Mouse (Mus musculus): ENCODE data around the gene Agbl2. TPM values are rescaled to one million over a fixed set of nuclear protein-coding genes. Genes with fewer than 3 reads are reported as not detected.
A peak's percentile ranks its signal among the peaks of the same experiment; 100 is the strongest.

Gene Agbl2
- 1.4 and 4.8 TPM in 2 replicates for total RNA-seq (2014; rRNA removed; ENCODE audit: low replicate concordance)
- polyA plus RNA-seq (2015; fragmentation: Nextera tagmentation; extraction: Ambion mirVana) = 0.70 and 0.98 TPM in 2 replicates

DNA sequence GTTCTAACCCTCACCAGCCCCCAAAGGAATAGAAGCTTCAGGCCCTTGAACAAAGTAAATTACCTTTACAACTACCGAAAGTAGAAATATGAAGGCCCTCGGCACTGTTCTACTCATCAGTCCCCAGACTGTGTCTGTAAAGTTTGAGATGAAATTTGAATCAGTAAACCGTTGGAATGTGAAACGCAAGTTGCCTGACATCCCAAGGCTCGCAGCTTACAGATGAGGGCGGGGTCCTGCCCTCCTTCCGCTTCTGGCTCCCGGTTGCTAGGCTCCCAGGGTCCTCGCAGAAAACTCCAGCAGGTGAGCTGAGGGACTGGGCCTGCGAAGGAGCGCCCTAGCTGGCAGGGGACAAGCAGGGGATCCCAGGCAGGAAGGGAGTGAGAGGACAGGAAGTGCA is at the start of gene Agbl2:
TSS of gene Agbl2 (plus strand) at position 270 of the 400 bp plus-strand sequence.
- H3K9ac ChIP-seq (replicated peaks; ENCODE audit: low read depth, low read length) = peak within 1 kb of the TSS; percentile 37
- 7% methylated on average over 11 of the region's 11 CpGs for WGBS
- peak within 1 kb of the TSS; percentile 82 for H3K4me2 ChIP-seq (ENCODE audit: low read depth, low read length)
- H3K27me3 ChIP-seq (ENCODE audit: control insufficient read depth, insufficient read depth, low read length) = no peaks in the 10 kb centered on the region
- H3K9me3 ChIP-seq (replicated peaks; ENCODE audit: control insufficient read depth, low read length) = no peaks in the 10 kb centered on the region
- no peak for TF ChIP-seq EP300 (IDR thresholded peaks at IDR 0.05; ENCODE audit: low read depth)
- no peak for TF ChIP-seq CTCF (IDR thresholded peaks at IDR 0.05; ENCODE audit: low read depth)
- peaks cover 36% of the 10 kb centered on the region for H3K36me3 ChIP-seq (replicated peaks; ENCODE audit: control insufficient read depth, insufficient read depth, low read length)
- DNase-seq (ENCODE audit: low spot score) (peak; percentile 17), ATAC-seq (ENCODE audit: insufficient read depth, low read depth) (peak; percentile 52)
- H3K27ac ChIP-seq (ENCODE audit: low read depth) = no peak within 1 kb of the TSS
- peak within 1 kb of the TSS; percentile 54 for H3K4me3 ChIP-seq (ENCODE audit: low read depth, low read length)
- H3K4me1 ChIP-seq (ENCODE audit: control insufficient read depth, insufficient read depth) = no peaks in the 10 kb centered on the region

DNA sequence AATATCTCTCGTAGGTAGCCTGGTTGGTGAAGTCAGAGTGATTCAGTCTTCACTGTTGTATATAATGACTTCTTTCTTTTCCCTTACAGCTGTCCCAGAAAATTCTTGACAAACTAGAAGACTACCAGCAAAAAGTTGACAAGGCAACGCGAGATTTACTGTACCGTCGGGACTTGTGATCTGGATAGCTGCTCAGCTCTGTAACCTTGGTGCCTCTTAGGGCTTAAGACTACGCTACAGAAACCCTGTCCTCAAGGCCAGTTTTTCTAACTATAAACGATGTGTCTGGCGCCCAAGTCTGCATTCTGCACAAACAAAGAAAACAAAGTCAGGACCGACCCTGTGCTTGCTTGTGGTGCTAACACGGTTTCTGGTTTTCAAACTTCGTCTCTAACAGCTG is 47.2 kb upstream of the Agbl2 start:
- WGBS = 91% methylated on average over 11 of the region's 11 CpGs
- TF ChIP-seq CTCF (IDR thresholded peaks at IDR 0.05; ENCODE audit: low read depth) (no peak), EP300 (IDR thresholded peaks at IDR 0.05; ENCODE audit: low read depth) (no peak)
- no peak overlapping the region for H3K4me2 ChIP-seq (ENCODE audit: low read depth, low read length)
- no peaks in the 10 kb centered on the region for H3K4me1 ChIP-seq (ENCODE audit: control insufficient read depth, insufficient read depth)
- no peak overlapping the region for H3K4me3 ChIP-seq (ENCODE audit: low read depth, low read length)
- H3K27me3 ChIP-seq (ENCODE audit: control insufficient read depth, insufficient read depth, low read length) = no peaks in the 10 kb centered on the region
- ATAC-seq (ENCODE audit: insufficient read depth, low read depth) = no peak
- DNase-seq (ENCODE audit: low spot score) = no peak
- H3K9ac ChIP-seq (replicated peaks; ENCODE audit: low read depth, low read length) = no peak overlapping the region
- H3K9me3 ChIP-seq (replicated peaks; ENCODE audit: control insufficient read depth, low read length) = no peaks in the 10 kb centered on the region
- peaks cover 63% of the 10 kb centered on the region for H3K36me3 ChIP-seq (replicated peaks; ENCODE audit: control insufficient read depth, insufficient read depth, low read length)
- no peak overlapping the region for H3K27ac ChIP-seq (ENCODE audit: low read depth)

DNA sequence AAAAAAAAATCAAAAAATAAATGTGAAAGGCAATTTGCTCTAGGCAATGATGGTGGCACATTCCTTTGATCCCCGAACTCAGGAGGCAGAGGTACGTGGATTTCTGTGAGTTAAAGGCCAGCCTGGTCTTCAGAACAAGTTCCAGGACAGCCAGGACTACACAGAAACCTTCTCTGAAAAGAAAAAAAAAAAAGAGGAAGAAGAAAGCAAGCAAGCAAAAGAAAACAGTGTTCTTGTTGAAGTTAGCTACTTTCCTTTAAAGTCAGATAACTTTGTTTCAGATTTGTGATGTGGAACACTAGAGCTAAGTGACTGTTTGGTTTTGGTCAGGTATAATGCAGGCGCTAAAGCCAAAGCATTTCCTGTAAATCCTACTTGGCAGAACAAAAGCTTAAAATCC is 43.7 kb upstream of the Agbl2 start:
- no peaks in the 10 kb centered on the region for H3K9me3 ChIP-seq (replicated peaks; ENCODE audit: control insufficient read depth, low read length)
- no peak overlapping the region for H3K9ac ChIP-seq (replicated peaks; ENCODE audit: low read depth, low read length)
- WGBS = 87% methylated on average over 3 of the region's 3 CpGs
- no peak overlapping the region for H3K4me2 ChIP-seq (ENCODE audit: low read depth, low read length)
- DNase-seq (ENCODE audit: low spot score) = no peak
- TF ChIP-seq EP300 (IDR thresholded peaks at IDR 0.05; ENCODE audit: low read depth) (no peak), CTCF (IDR thresholded peaks at IDR 0.05; ENCODE audit: low read depth) (no peak)
- no peak overlapping the region for H3K4me3 ChIP-seq (ENCODE audit: low read depth, low read length)
- no peaks in the 10 kb centered on the region for H3K4me1 ChIP-seq (ENCODE audit: control insufficient read depth, insufficient read depth)
- no peak overlapping the region for H3K27ac ChIP-seq (ENCODE audit: low read depth)
- no peak for ATAC-seq (ENCODE audit: insufficient read depth, low read depth)
- H3K27me3 ChIP-seq (ENCODE audit: control insufficient read depth, insufficient read depth, low read length) = no peaks in the 10 kb centered on the region
- H3K36me3 ChIP-seq (replicated peaks; ENCODE audit: control insufficient read depth, insufficient read depth, low read length) = peaks cover 28% of the 10 kb centered on the region

DNA sequence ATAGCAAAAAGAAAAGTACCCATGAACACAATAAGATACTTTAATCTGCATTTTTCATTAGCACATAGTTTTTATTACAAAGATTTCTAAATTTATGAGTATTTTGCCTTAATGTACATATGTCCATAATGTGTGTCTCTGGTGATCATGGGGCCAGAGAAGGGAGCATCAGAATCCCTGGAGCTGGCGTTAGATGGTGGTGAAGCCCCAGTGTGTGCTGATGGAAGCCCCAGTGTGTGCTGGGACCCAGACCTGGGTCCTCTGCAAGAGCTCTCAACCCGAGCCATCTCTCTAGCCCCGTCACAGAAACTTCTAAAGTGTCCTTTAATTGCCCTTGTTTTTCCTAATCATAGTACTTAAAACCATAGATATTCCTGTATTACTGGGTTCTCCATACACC is 43.2 kb upstream of the Agbl2 start:
- 74% methylated on average over 3 of the region's 3 CpGs for WGBS
- peaks cover 23% of the 10 kb centered on the region for H3K36me3 ChIP-seq (replicated peaks; ENCODE audit: control insufficient read depth, insufficient read depth, low read length)

DNA sequence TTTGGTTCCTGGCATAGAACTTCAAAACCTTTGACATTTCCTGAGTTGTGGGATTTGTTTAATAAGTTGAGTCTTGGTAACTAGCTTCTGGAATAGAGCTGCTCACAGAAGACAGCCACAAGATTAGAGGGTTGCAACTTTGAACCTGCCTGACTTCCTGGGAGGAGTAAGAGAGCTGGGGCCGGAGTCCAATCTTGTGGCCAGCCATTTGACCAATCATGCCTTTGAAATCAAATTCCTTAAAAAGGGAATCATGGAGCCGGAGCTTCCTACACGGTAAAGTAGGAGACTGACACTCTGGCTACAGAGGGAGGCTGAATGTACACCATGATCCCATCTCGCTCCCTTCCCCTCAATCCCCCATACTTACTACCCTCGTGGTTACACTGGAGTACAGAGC is 42.6 kb upstream of the Agbl2 start:
- ATAC-seq (ENCODE audit: insufficient read depth, low read depth) (no peak), DNase-seq (ENCODE audit: low spot score) (no peak)
- Histone ChIP-seq H3K27me3 (ENCODE audit: control insufficient read depth, insufficient read depth, low read length) (no peaks in the 10 kb centered on the region), H3K9me3 (replicated peaks; ENCODE audit: control insufficient read depth, low read length) (no peaks in the 10 kb centered on the region), H3K9ac (replicated peaks; ENCODE audit: low read depth, low read length) (no peak overlapping the region), H3K27ac (ENCODE audit: low read depth) (no peak overlapping the region; the same call in 1 of the 2 replicates), H3K4me2 (ENCODE audit: low read depth, low read length) (no peak overlapping the region), H3K4me3 (ENCODE audit: low read depth, low read length) (no peak overlapping the region), H3K4me1 (ENCODE audit: control insufficient read depth, insufficient read depth) (no peaks in the 10 kb centered on the region), H3K36me3 (replicated peaks; ENCODE audit: control insufficient read depth, insufficient read depth, low read length) (peaks cover 18% of the 10 kb centered on the region)
- TF ChIP-seq CTCF (IDR thresholded peaks at IDR 0.05; ENCODE audit: low read depth) (no peak), EP300 (IDR thresholded peaks at IDR 0.05; ENCODE audit: low read depth) (no peak)
- WGBS = 80% methylated on average over 5 of the region's 5 CpGs

More for the DNA sequence above, 43.2 kb upstream of the Agbl2 start:
- Histone ChIP-seq H3K9ac (replicated peaks; ENCODE audit: low read depth, low read length) (no peak overlapping the region), H3K9me3 (replicated peaks; ENCODE audit: control insufficient read depth, low read length) (no peaks in the 10 kb centered on the region), H3K4me2 (ENCODE audit: low read depth, low read length) (no peak overlapping the region), H3K27me3 (ENCODE audit: control insufficient read depth, insufficient read depth, low read length) (no peaks in the 10 kb centered on the region), H3K4me3 (ENCODE audit: low read depth, low read length) (no peak overlapping the region), H3K4me1 (ENCODE audit: control insufficient read depth, insufficient read depth) (no peaks in the 10 kb centered on the region), H3K27ac (ENCODE audit: low read depth) (no peak overlapping the region)
- ATAC-seq (ENCODE audit: insufficient read depth, low read depth) (no peak), DNase-seq (ENCODE audit: low spot score) (no peak)
- TF ChIP-seq CTCF (IDR thresholded peaks at IDR 0.05; ENCODE audit: low read depth) (no peak), EP300 (IDR thresholded peaks at IDR 0.05; ENCODE audit: low read depth) (no peak)
